Comparison of ENCODE assay signal across 8 mouse cellular contexts in genomic region chr5:120102732-120103131, GRCm38 (mm10). TPM values are rescaled to one million over a fixed set of nuclear protein-coding genes. Genes with fewer than 3 reads are reported as not detected.
DNase-seq lines count a peak whose midpoint lies in the region; ATAC-seq lines count a peak whose summit lies in the region.

No protein-coding gene starts in this region.

- peak; percentile 17 for DNase-seq in cerebellum, adult 11 months
- peak; percentile 83 for DNase-seq in midbrain, embryonic 14.5 days
- DNase-seq in cerebellum, postnatal 36 days, result peak; percentile 29 to 32
- peak; percentile 61 to 77 for DNase-seq in heart, postnatal 14 days
- DNase-seq in retina, postnatal 7 days (ENCODE audit: low read depth, low spot score), result peak; percentile 74

- no peak for ATAC-seq in cerebellum, adult (ENCODE audit: insufficient number of reproducible peaks, low FRiP score, low TSS enrichment)
- ATAC-seq in midbrain, embryonic 14.5 days (ENCODE audit: low FRiP score, low TSS enrichment), result no peak
- ATAC-seq in midbrain, embryonic 13.5 days, result no peak
- ATAC-seq in liver, embryonic 15.5 days (ENCODE audit: insufficient read depth), result peak; percentile 25; the same call in 1 of the 2 replicates

- intact Hi-C loops in heart, postnatal 14 days (cut with DNase I), result loop anchor here (2.0 to 10.0 kb wide), 2 partner anchors 362 to 1328 kb away; no protein-coding TSS in a partner anchor

- no peak overlapping the region for H3K27ac ChIP-seq in midbrain, embryonic 14.5 days (replicated peaks; ENCODE audit: low read depth, low read length)
- no peak overlapping the region for H3K27ac ChIP-seq in midbrain, embryonic 13.5 days
- no peak overlapping the region for H3K27ac ChIP-seq in liver, embryonic 15.5 days (replicated peaks)

- H3K36me3 ChIP-seq in midbrain, embryonic 14.5 days (ENCODE audit: control insufficient read depth, insufficient read depth, low read length), result no peaks in the 10 kb centered on the region
- no peaks in the 10 kb centered on the region for H3K36me3 ChIP-seq in midbrain, embryonic 13.5 days
- H3K36me3 ChIP-seq in liver, embryonic 15.5 days (replicated peaks), result no peaks in the 10 kb centered on the region

- H3K4me2 ChIP-seq in midbrain, embryonic 14.5 days (ENCODE audit: low read length), result no peak overlapping the region
- H3K4me2 ChIP-seq in midbrain, embryonic 13.5 days (replicated peaks), result no peak overlapping the region
- H3K4me2 ChIP-seq in liver, embryonic 15.5 days, result no peak overlapping the region

- H3K9ac ChIP-seq in midbrain, embryonic 14.5 days (replicated peaks; ENCODE audit: low read length), result no peak overlapping the region
- no peak overlapping the region for H3K9ac ChIP-seq in midbrain, embryonic 13.5 days (replicated peaks)
- no peak overlapping the region for H3K9ac ChIP-seq in liver, embryonic 15.5 days

- no peaks in the 10 kb centered on the region for H3K27me3 ChIP-seq in midbrain, embryonic 14.5 days (ENCODE audit: control insufficient read depth, insufficient read depth, low read length)
- peaks cover 11% of the 10 kb centered on the region; the same call in 1 of the 2 replicates for H3K27me3 ChIP-seq in midbrain, embryonic 13.5 days
- H3K27me3 ChIP-seq in liver, embryonic 15.5 days, result peaks cover 22% of the 10 kb centered on the region

- H3K9me3 ChIP-seq in midbrain, embryonic 14.5 days (ENCODE audit: control insufficient read depth, low read length), result no peaks in the 10 kb centered on the region
- H3K9me3 ChIP-seq in midbrain, embryonic 13.5 days, result no peaks in the 10 kb centered on the region
- no peaks in the 10 kb centered on the region for H3K9me3 ChIP-seq in liver, embryonic 15.5 days (replicated peaks)

- no peak overlapping the region for H3K4me3 ChIP-seq in midbrain, embryonic 14.5 days (replicated peaks; ENCODE audit: low read depth, low read length)
- H3K4me3 ChIP-seq in midbrain, embryonic 13.5 days (replicated peaks), result no peak overlapping the region
- H3K4me3 ChIP-seq in liver, embryonic 15.5 days (replicated peaks), result no peak overlapping the region

- no peaks in the 10 kb centered on the region for H3K4me1 ChIP-seq in midbrain, embryonic 14.5 days (ENCODE audit: control insufficient read depth, insufficient read depth, low read length)
- no peaks in the 10 kb centered on the region for H3K4me1 ChIP-seq in midbrain, embryonic 13.5 days (replicated peaks)
- H3K4me1 ChIP-seq in liver, embryonic 15.5 days (replicated peaks), result peaks cover 4% of the 10 kb centered on the region; the same call in 1 of the 2 replicates

- WGBS in midbrain, embryonic 14.5 days, result 18% methylated on average over 12 of the region's 12 CpGs
- WGBS in midbrain, embryonic 13.5 days, result 18% methylated on average over 12 of the region's 12 CpGs
- 11% methylated on average over 12 of the region's 12 CpGs for WGBS in liver, embryonic 15.5 days (ENCODE audit: insufficient replicate concordance)

RNA-seq across cellular contexts. Expression of gene Rbm19, which starts 13.5 kb away (rescaled TPM):
- polyA plus RNA-seq in midbrain, embryonic 14.5 days (2014; fragmentation: Nextera tagmentation; extraction: Ambion mirVana), result 16.0 and 16.2 TPM in 2 replicates
- 18.8 and 19.1 TPM in 2 replicates for polyA plus RNA-seq in midbrain, embryonic 13.5 days (2015; fragmentation: Nextera tagmentation; extraction: Ambion mirVana)
- total RNA-seq in heart, postnatal 14 days (2021), result 10 to 100 TPM; 17.0 to 18.3 TPM
- polyA plus RNA-seq in liver, embryonic 15.5 days (2015; fragmentation: Nextera tagmentation; extraction: Ambion mirVana), result 9.2 and 10.9 TPM in 2 replicates

Comparison
In these comparisons a context has a peak if more than half of its experiments do, and no peak if none do; other contexts are left out.
1. DNase-seq: peak in every context shown above with its lines; median percentile 83 in midbrain, embryonic 14.5 days; 74 in retina, postnatal 7 days; 69 in heart, postnatal 14 days; 30 in cerebellum, postnatal 36 days; 17 in cerebellum, adult 11 months.